Mouse (Mus musculus) myocyte (in vitro differentiated cells): ENCODE measurements around the gene Socs1.

ENCODE experiments used
- CEBPB ChIP-seq: IDR thresholded peaks from 2 replicates; pipeline ENCODE4 v1.6.1; 2011; ENCODE audit warnings: mild to moderate bottlenecking, moderate library complexity; ENCODE audit not compliant: poor library complexity, insufficient read depth, severe bottlenecking
- E2F4 ChIP-seq: IDR thresholded peaks from one replicate; pipeline ENCODE4 v1.6.1; 2011; ENCODE audit warnings: mild to moderate bottlenecking, control low read depth, moderate library complexity; ENCODE audit not compliant: insufficient read depth
- MAX ChIP-seq: IDR thresholded peaks from one replicate; pipeline ENCODE4 v1.6.1; 2011; ENCODE audit warnings: low read depth, mild to moderate bottlenecking, control low read depth
- MYOD1 ChIP-seq, 3 experiments: IDR thresholded peaks; one replicate each; pipeline ENCODE4 v1.6.1; 2011; ENCODE audit warnings: control low read depth in 2 of 3, low read depth in 2 of 3, mild to moderate bottlenecking in 2 of 3, moderate library complexity in 1 of 3; ENCODE audit not compliant: insufficient read length in 2 of 3, control insufficient read depth in 1 of 3
- MYOG ChIP-seq, 3 experiments: IDR thresholded peaks; one replicate each; pipeline ENCODE4 v1.6.1; 2011; ENCODE audit warnings: control low read depth in 2 of 3, low read depth in 2 of 3, mild to moderate bottlenecking in 2 of 3; ENCODE audit not compliant: insufficient read length in 2 of 3, control insufficient read depth in 1 of 3, insufficient read depth in 1 of 3
- POLR2A ChIP-seq: IDR thresholded peaks from one replicate; pipeline ENCODE4 v1.6.1; 2011; ENCODE audit warnings: low read depth, mild to moderate bottlenecking, control low read depth, moderate library complexity; ENCODE audit not compliant: insufficient read length
- POLR2AphosphoS2 ChIP-seq: IDR thresholded peaks from one replicate; pipeline ENCODE4 v1.6.1; 2011; ENCODE audit warnings: low read depth, control low read depth; ENCODE audit not compliant: insufficient read length
- REST ChIP-seq: IDR thresholded peaks from one replicate; pipeline ENCODE4 v1.6.1; 2011; ENCODE audit warnings: mild to moderate bottlenecking, control low read depth, moderate library complexity; ENCODE audit not compliant: insufficient read depth, insufficient read length
- TCF12 ChIP-seq: IDR thresholded peaks from one replicate; pipeline ENCODE4 v1.6.1; 2011; ENCODE audit warnings: mild to moderate bottlenecking, control low read depth; ENCODE audit not compliant: poor library complexity, insufficient read depth, severe bottlenecking
- USF1 ChIP-seq: IDR thresholded peaks from one replicate; pipeline ENCODE4 v1.6.1; 2011; ENCODE audit warnings: low read depth, mild to moderate bottlenecking, control low read depth, moderate library complexity

- TF ChIP-seq REST (no peak), MAX (no peak), POLR2A (no peak), POLR2AphosphoS2 (no peak), MYOD1 (IDR thresholded peaks at IDR 0.05; ENCODE audit: control insufficient read depth in 1 of 3, insufficient read length in 2 of 3, low read depth in 2 of 3) (no peak), CEBPB (no peak), TCF12 (no peak), E2F4 (no peak), USF1 (no peak), MYOG (IDR thresholded peaks at IDR 0.05; ENCODE audit: control insufficient read depth in 1 of 3, insufficient read depth in 1 of 3, insufficient read length in 2 of 3, low read depth in 2 of 3) (no peak)
Observed at GRCm38 (mm10) chr16:10783451-10783850, 1.9 kb downstream of the Socs1 start.
